Mouse (Mus musculus) mouse embryonic stem cell (cell line): Measurements from ENCODE around the gene Chchd6.

Source experiments
- in situ Hi-C, 2 experiments: fragments of 300-500 bp; cut with MboI; formaldehyde crosslinking; loops; 1 replicate in 1 of 2; 3 replicates in 1 of 2; pipeline ENCODE4 v1.14.3; 2019 to 2020; ENCODE audit warnings: low sequenced_read_pairs in 2 of 2, low pct_unique_long_range_greater_than_20kb in 1 of 2, mixed read lengths in 1 of 2; ENCODE audit not compliant: unreplicated experiment in 1 of 2

The Chchd6 gene

GRCm38 (mm10) chr6:89466875-89467274 is 128.6 kb downstream of the Chchd6 start:
- in situ Hi-C loops, result no loop called here

- in situ Hi-C loops, result no loop called here
These were observed 129.3 kb downstream of the Chchd6 start for GRCm38 (mm10) chr6:89466053-89466708.

GRCm38 (mm10) chr6:89462223-89462760 is 133.2 kb downstream of the Chchd6 start:
- in situ Hi-C loops, result no loop called here

GRCm38 (mm10) chr6:89461250-89462222 is 133.9 kb downstream of the Chchd6 start:
- in situ Hi-C loops, result no loop called here

GRCm38 (mm10) chr6:89459634-89460033 is 135.8 kb downstream of the Chchd6 start:
- in situ Hi-C loops, result no loop called here

- in situ Hi-C loops, result no loop called here
These were observed 137.9 kb downstream of the Chchd6 start for GRCm38 (mm10) chr6:89457601-89458000.

- in situ Hi-C loops, result no loop called here
These were observed 139.0 kb downstream of the Chchd6 start for GRCm38 (mm10) chr6:89456409-89456961.

GRCm38 (mm10) chr6:89455523-89456000 is 139.9 kb downstream of the Chchd6 start:
- in situ Hi-C loops, result no loop called here

GRCm38 (mm10) chr6:89454437-89454836 is 141.0 kb downstream of the Chchd6 start:
- in situ Hi-C loops, result no loop called here

- in situ Hi-C loops, result no loop called here
These were observed 142.3 kb downstream of the Chchd6 start for GRCm38 (mm10) chr6:89452976-89453674.

GRCm38 (mm10) chr6:89452356-89452755 is 143.1 kb downstream of the Chchd6 start:
- in situ Hi-C loops, result no loop called here

- in situ Hi-C loops, result no loop called here
These were observed 146.7 kb downstream of the Chchd6 start for GRCm38 (mm10) chr6:89448736-89449135.

- in situ Hi-C loops, result no loop called here
These were observed 154.8 kb downstream of the Chchd6 start for GRCm38 (mm10) chr6:89440671-89441070.

- in situ Hi-C loops, result no loop called here
These were observed 163.5 kb downstream of the Chchd6 start for GRCm38 (mm10) chr6:89431920-89432482.

GRCm38 (mm10) chr6:89430749-89431148 is 164.7 kb downstream of the Chchd6 start:
- in situ Hi-C loops, result no loop called here

- in situ Hi-C loops, result no loop called here
These were observed 166.6 kb downstream of the Chchd6 start for GRCm38 (mm10) chr6:89428661-89429375.

- in situ Hi-C loops, result no loop called here
These were observed 171.0 kb downstream of the Chchd6 start for GRCm38 (mm10) chr6:89424461-89424860.
